Mouse (Mus musculus): Measurements from ENCODE around the gene Card10. TPM values are rescaled to one million over a fixed set of nuclear protein-coding genes. Genes with fewer than 3 reads are reported as not detected.

The Card10 gene
- polyA plus RNA-seq, 1 experiment from 2014 or later = 6.1 TPM

DNA sequence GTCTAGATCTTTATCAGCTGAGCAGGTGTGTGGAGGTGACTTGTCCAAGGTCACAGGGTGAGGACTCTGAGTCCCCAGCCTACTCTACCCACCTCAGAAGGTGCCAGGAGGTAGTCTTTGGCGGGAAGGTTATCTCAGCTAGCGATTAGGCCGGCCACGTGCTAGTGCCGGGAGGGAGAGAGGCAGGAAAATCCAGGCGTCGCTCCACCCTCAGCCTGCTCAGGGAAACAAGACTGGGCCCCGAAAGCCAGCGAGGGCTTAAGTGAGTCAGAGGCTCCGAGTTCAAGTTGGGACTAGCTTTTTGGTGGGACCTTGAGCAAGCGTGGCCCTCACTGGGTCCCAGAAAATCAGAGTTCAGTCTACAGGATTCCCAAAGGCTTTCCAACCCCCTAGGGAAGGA lies 42.5 kb upstream of the Card10 start:
- Histone ChIP-seq H3K4me3 (ENCODE audit: low read length) (peak overlapping the region; percentile 79), H3K4me2 (ENCODE audit: low read depth, low read length) (peak overlapping the region; percentile 75), H3K27ac (ENCODE audit: low read length) (peak overlapping the region; percentile 99), H3K4me1 (replicated peaks; ENCODE audit: control insufficient read depth, insufficient read depth, low read length) (peaks cover 70% of the 10 kb centered on the region), H3K9me3 (ENCODE audit: control insufficient read depth, low read length) (no peaks in the 10 kb centered on the region), H3K36me3 (ENCODE audit: control insufficient read depth, insufficient read depth, low read length) (peaks cover 30% of the 10 kb centered on the region), H3K9ac (ENCODE audit: low read length) (peak overlapping the region; percentile 67), H3K27me3 (ENCODE audit: control insufficient read depth, insufficient read depth, low read depth, low read length) (no peaks in the 10 kb centered on the region)
- WGBS = 25% methylated on average over 11 of the region's 11 CpGs
- ATAC-seq (ENCODE audit: low read depth) = no peak

DNA sequence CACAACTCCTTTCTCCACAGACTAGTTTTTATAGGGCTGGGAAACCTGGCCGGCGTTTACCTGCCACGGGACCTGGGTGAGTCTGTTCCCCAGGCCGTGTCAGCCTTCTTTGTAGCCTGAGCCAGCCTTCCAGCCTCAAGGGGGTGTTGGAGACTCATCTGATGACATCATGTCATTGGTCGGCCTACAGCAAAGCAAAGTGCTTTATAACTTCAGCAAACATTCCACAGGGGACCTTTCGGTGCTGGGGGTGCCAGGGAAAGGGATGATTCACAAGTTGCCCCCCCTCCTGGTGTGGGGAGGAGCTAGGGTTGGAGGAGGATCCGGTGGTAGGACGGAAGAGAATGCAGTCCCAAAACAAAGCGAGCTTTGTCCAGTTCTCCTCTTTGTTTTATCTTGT lies 41.9 kb upstream of the Card10 start:
- peaks cover 70% of the 10 kb centered on the region for H3K4me1 ChIP-seq (replicated peaks; ENCODE audit: control insufficient read depth, insufficient read depth, low read length)
- H3K4me3 ChIP-seq (ENCODE audit: low read length) = peak overlapping the region; percentile 79
- H3K27me3 ChIP-seq (ENCODE audit: control insufficient read depth, insufficient read depth, low read depth, low read length) = no peaks in the 10 kb centered on the region
- peak overlapping the region; percentile 99 for H3K27ac ChIP-seq (ENCODE audit: low read length)
- H3K9me3 ChIP-seq (ENCODE audit: control insufficient read depth, low read length) = no peaks in the 10 kb centered on the region
- peak; percentile 26 for ATAC-seq (ENCODE audit: low read depth)
- WGBS = 7% methylated on average over 9 of the region's 9 CpGs
- H3K36me3 ChIP-seq (ENCODE audit: control insufficient read depth, insufficient read depth, low read length) = peaks cover 26% of the 10 kb centered on the region
- H3K4me2 ChIP-seq (ENCODE audit: low read depth, low read length) = peak overlapping the region; percentile 75
- peak overlapping the region; percentile 96 for H3K9ac ChIP-seq (ENCODE audit: low read length)

DNA sequence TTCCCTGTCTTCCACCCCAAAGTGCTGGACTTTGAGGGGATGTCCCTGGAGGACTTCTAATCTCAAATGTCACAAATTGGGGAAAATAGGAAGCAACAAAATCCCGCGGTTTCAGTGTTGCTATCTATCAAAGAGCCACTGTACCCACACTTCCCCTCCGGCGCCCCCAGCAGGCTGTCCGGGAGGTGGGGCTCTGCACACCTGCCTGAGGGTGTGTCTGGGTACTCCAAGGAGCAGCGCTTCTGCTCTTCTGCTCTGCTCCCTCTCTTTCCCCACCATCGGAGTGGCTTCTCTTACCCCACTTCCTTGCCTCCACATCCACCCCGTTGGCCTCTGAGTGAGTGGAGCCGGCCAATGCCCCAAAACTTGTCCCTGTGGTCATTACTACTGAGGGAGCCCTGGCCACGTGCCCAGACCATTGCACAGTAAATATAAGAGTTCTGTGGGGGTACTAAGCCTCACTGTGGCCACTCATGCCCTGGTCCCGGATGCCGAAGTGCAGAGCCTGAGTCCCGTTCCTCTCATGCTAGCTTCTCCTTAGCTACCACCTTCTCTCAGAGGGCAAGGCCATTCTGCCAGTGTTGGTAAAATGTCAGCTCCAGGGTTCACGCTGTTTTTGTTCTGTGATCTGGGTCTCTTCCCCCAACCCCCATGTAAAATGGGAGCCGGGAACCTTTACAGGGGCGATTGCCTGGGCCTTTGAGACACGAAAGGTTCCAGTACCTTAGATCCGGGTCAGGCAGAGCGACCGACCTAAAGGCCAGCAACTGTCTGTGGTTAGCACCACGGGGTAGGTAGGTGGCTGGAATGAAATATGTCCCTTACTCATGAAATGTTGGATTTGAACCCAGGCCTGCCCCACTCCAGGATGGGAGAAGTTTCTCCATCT lies 41.0 kb upstream of the Card10 start:
- Histone ChIP-seq H3K27ac (ENCODE audit: low read length) (peak overlapping the region; percentile 99), H3K9ac (ENCODE audit: low read length) (peak overlapping the region; percentile 96), H3K9me3 (ENCODE audit: control insufficient read depth, low read length) (no peaks in the 10 kb centered on the region), H3K4me1 (replicated peaks; ENCODE audit: control insufficient read depth, insufficient read depth, low read length) (peaks cover 73% of the 10 kb centered on the region), H3K36me3 (ENCODE audit: control insufficient read depth, insufficient read depth, low read length) (peaks cover 16% of the 10 kb centered on the region), H3K4me3 (ENCODE audit: low read length) (peak overlapping the region; percentile 79), H3K27me3 (ENCODE audit: control insufficient read depth, insufficient read depth, low read depth, low read length) (no peaks in the 10 kb centered on the region), H3K4me2 (ENCODE audit: low read depth, low read length) (peak overlapping the region; percentile 75)
- no peak for ATAC-seq (ENCODE audit: low read depth)
- WGBS = 18% methylated on average over 21 of the region's 21 CpGs

DNA sequence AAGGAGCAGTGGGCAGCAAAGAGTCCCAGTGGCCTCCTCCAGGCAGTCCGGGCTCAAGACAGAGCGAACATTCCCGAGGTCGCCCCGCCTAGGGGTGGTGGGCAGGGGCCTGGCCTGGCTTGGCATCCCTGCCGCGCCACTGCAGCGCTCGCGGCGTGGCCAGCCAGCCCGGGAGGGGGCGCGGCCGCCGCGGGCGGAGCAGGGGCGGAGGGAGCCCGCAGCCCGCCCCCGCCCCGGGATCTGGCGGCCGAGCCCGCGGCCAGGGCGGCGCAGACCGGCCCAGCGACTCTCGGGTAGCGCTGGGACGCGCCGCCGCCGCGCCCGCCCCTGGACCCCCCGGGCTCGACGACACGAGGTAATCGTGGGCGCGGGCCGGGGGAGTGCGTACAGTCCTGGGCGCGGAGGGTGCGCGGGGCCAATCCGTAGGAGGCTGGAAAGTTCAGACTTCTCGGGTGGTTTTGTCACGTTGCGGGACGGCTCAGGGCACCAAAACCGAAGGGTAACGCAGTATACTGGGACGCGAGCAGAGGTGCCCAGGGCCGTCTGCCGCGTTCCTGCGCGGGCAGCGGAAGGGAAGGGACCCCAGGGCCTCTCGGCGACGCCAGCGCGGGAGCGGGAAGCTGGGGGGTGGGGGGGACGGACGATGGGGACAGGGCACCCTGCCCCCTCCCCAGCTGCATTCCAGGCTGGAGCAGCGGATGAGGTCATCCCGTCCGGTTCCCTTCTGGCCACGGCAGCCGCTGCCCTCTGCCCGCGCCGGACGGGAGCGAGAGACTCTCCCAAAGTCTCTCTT lies 39.7 kb upstream of the Card10 start, which contains the start of gene Cdc42ep1:
Gene Cdc42ep1 (plus strand): TSS at position 254 of the 793 bp plus-strand sequence.
- H3K9ac ChIP-seq (ENCODE audit: low read length) = peak within 1 kb of the TSS; percentile 96
- peak within 1 kb of the TSS; percentile 75 for H3K4me2 ChIP-seq (ENCODE audit: low read depth, low read length)
- H3K4me3 ChIP-seq (ENCODE audit: low read length) = peak within 1 kb of the TSS; percentile 79
- H3K36me3 ChIP-seq (ENCODE audit: control insufficient read depth, insufficient read depth, low read length) = peaks cover 6% of the 10 kb centered on the region
- ATAC-seq (ENCODE audit: low read depth) = peak; percentile 84
- H3K4me1 ChIP-seq (replicated peaks; ENCODE audit: control insufficient read depth, insufficient read depth, low read length) = peaks cover 61% of the 10 kb centered on the region
- under 1% methylated on average over 75 of the region's 86 CpGs for WGBS
- H3K9me3 ChIP-seq (ENCODE audit: control insufficient read depth, low read length) = no peaks in the 10 kb centered on the region
- no peaks in the 10 kb centered on the region for H3K27me3 ChIP-seq (ENCODE audit: control insufficient read depth, insufficient read depth, low read depth, low read length)
- peak within 1 kb of the TSS; percentile 99 for H3K27ac ChIP-seq (ENCODE audit: low read length)

DNA sequence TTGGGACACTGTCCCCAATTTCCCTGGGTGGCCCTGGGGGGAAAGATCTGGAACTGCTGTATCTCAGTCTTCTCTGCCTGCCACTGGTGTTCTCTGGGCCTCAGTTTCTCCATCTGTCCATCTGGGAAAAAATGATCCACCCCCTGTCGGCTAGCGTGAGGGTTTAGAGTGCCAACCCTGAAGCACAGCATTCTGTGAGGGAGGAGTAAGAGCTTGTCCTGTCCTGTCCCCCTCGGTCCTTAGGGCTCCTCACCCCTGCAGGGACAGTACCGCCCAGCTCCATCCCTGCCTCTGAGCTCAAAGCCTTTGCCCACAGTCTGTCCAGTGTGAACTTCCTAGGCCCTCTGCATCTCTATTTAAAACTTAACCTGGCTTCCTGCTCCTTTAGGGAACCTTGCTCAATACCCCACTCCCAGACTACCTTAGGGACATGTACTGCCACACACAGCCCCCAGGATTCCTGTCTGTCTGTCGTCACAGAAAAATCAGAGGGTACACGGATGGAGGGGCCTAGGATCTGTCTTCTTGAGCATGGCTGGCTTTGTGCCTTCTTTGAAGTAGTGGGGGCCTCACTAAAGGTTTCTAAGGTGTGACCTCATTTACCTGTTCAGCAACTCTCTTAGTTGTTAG lies 38.4 kb upstream of the Card10 start:
- Histone ChIP-seq H3K27me3 (ENCODE audit: control insufficient read depth, insufficient read depth, low read depth, low read length) (no peaks in the 10 kb centered on the region), H3K27ac (ENCODE audit: low read length) (peak overlapping the region; percentile 99), H3K9ac (ENCODE audit: low read length) (peak overlapping the region; percentile 96), H3K36me3 (ENCODE audit: control insufficient read depth, insufficient read depth, low read length) (no peaks in the 10 kb centered on the region; the same call in none of the 2 replicates), H3K4me1 (replicated peaks; ENCODE audit: control insufficient read depth, insufficient read depth, low read length) (peaks cover 56% of the 10 kb centered on the region), H3K4me3 (ENCODE audit: low read length) (no peak overlapping the region), H3K4me2 (ENCODE audit: low read depth, low read length) (no peak overlapping the region), H3K9me3 (ENCODE audit: control insufficient read depth, low read length) (no peaks in the 10 kb centered on the region)
- no peak for ATAC-seq (ENCODE audit: low read depth)
- WGBS = 54% methylated on average over 6 of the region's 6 CpGs

DNA sequence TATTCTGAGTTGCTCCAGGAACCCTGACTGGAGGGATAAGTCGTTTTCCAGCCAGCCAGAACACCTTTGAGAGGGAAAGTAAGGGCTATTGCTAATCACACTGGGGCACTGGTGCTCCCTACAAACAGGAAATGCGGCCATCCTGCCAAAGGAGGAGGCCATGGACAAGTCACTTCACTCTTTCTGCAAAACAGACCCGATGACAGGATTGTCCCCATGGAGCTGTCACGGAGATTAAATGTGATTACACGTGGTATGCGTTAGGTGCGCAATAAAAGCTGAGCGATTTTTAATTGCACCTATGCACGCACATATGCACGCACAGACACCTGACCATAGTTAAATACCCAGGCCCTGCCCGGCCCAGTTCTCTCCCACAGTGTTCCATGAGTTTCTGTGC lies 37.9 kb upstream of the Card10 start:
- Histone ChIP-seq H3K4me3 (ENCODE audit: low read length) (no peak overlapping the region), H3K36me3 (ENCODE audit: control insufficient read depth, insufficient read depth, low read length) (no peaks in the 10 kb centered on the region; the same call in none of the 2 replicates), H3K9me3 (ENCODE audit: control insufficient read depth, low read length) (no peaks in the 10 kb centered on the region), H3K4me2 (ENCODE audit: low read depth, low read length) (no peak overlapping the region), H3K4me1 (replicated peaks; ENCODE audit: control insufficient read depth, insufficient read depth, low read length) (peaks cover 56% of the 10 kb centered on the region), H3K27ac (ENCODE audit: low read length) (peak overlapping the region; percentile 99), H3K27me3 (ENCODE audit: control insufficient read depth, insufficient read depth, low read depth, low read length) (no peaks in the 10 kb centered on the region), H3K9ac (ENCODE audit: low read length) (peak overlapping the region; percentile 96; the same call in 1 of the 2 replicates)
- 61% methylated on average over 11 of the region's 11 CpGs for WGBS
- no peak for ATAC-seq (ENCODE audit: low read depth)

DNA sequence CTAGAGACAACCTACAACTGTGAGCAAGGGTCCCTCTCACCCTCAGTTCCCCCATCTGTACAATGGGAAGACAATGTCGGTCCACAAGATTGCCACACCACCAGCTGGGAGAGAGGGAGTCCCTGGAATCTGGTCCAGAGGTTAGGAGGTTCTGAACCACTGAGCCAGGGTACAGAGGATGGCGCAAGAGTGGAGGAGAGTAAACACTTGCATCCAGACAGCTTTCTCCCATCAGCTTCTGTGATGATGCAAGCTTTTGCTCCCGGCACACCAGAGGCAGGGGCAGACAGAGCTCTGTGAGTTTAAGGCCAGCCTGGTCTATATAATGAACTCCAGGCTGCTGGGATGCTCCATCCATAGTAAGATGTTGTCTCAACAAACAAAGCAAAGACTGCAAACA lies 37.4 kb upstream of the Card10 start:
- Histone ChIP-seq H3K9me3 (ENCODE audit: control insufficient read depth, low read length) (no peaks in the 10 kb centered on the region), H3K4me1 (replicated peaks; ENCODE audit: control insufficient read depth, insufficient read depth, low read length) (peaks cover 56% of the 10 kb centered on the region), H3K27me3 (ENCODE audit: control insufficient read depth, insufficient read depth, low read depth, low read length) (no peaks in the 10 kb centered on the region), H3K4me3 (ENCODE audit: low read length) (no peak overlapping the region), H3K36me3 (ENCODE audit: control insufficient read depth, insufficient read depth, low read length) (no peaks in the 10 kb centered on the region), H3K27ac (ENCODE audit: low read length) (peak overlapping the region; percentile 99), H3K9ac (ENCODE audit: low read length) (no peak overlapping the region), H3K4me2 (ENCODE audit: low read depth, low read length) (no peak overlapping the region)
- WGBS = 30% methylated on average over 3 of the region's 3 CpGs
- ATAC-seq (ENCODE audit: low read depth) = peak; percentile 34

DNA sequence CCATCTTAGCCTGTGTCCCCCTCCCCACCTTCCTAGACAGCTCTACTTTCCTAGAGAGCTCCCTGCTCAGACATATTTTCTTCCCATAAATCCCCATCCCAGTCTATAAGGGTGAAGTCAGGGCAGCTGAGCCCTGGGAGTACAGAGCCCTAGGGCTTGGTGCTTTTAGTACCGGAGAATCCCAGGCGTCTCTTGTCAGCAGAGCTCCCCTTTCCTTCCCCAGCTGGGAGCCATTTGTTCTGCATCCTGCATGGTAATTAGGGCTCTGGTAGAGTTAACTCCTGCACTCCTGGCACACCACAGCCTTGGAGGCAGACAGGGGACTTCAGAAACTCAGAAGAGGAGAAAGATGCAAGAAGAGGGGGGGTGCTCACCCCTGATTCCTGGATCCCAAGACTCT lies 36.9 kb upstream of the Card10 start:
- Histone ChIP-seq H3K4me3 (ENCODE audit: low read length) (no peak overlapping the region), H3K9ac (ENCODE audit: low read length) (peak overlapping the region; percentile 48; the same call in 1 of the 2 replicates), H3K4me2 (ENCODE audit: low read depth, low read length) (no peak overlapping the region), H3K27ac (ENCODE audit: low read length) (peak overlapping the region; percentile 99), H3K4me1 (replicated peaks; ENCODE audit: control insufficient read depth, insufficient read depth, low read length) (peaks cover 56% of the 10 kb centered on the region), H3K36me3 (ENCODE audit: control insufficient read depth, insufficient read depth, low read length) (no peaks in the 10 kb centered on the region), H3K27me3 (ENCODE audit: control insufficient read depth, insufficient read depth, low read depth, low read length) (no peaks in the 10 kb centered on the region), H3K9me3 (ENCODE audit: control insufficient read depth, low read length) (no peaks in the 10 kb centered on the region)
- 11% methylated on average over 2 of the region's 2 CpGs for WGBS
- no peak for ATAC-seq (ENCODE audit: low read depth)
